Mouse (Mus musculus) neural tube, embryonic 12.5 days (tissue): ENCODE measurements at regions not wholly inside any gene's neighbourhood (a gene's known extent, or its start where the extent isn't known, plus 50 kb on each side); places are given as distances from the start of the nearest gene placed in this dataset.

Experiments
- ATAC-seq: fragments of 200-750 bp; cut with Nextera tagmentation; 2 replicates; pipeline ENCODE4 v1.8.0; 2017; ENCODE audit warnings: low read depth, mild to moderate bottlenecking, moderate TSS enrichment, moderate library complexity; ENCODE audit not compliant: low FRiP score
- H3K27ac ChIP-seq: fragments of 300-500 bp; sonication (generic); 2 replicates; pipeline ENCODE4 v1.5.1; 2016
- H3K27me3 ChIP-seq: fragments of 300-500 bp; sonication (generic); replicated peaks from 2 replicates; pipeline ENCODE4 v1.6.1; 2016; ENCODE audit warnings: mild to moderate bottlenecking
- H3K36me3 ChIP-seq: fragments of 300-500 bp; sonication (generic); 2 replicates; pipeline ENCODE4 v1.6.1; 2016; ENCODE audit warnings: mild to moderate bottlenecking
- H3K4me1 ChIP-seq: fragments of 300-500 bp; sonication (generic); 2 replicates; pipeline ENCODE4 v1.6.1; 2016
- H3K4me2 ChIP-seq: fragments of 300-500 bp; sonication (generic); replicated peaks from 2 replicates; pipeline ENCODE4 v1.6.1; 2016; ENCODE audit warnings: mild to moderate bottlenecking
- H3K4me3 ChIP-seq: fragments of 300-500 bp; sonication (generic); 2 replicates; pipeline ENCODE4 v1.5.1; 2016
- H3K9ac ChIP-seq: fragments of 300-500 bp; sonication (generic); 2 replicates; pipeline ENCODE4 v1.6.1; 2016; ENCODE audit warnings: mild to moderate bottlenecking
- H3K9me3 ChIP-seq: fragments of 300-500 bp; sonication (generic); 2 replicates; pipeline ENCODE4 v1.6.1; 2016; ENCODE audit warnings: mild to moderate bottlenecking
- WGBS: fragments of 180-500 bp; shearing (Covaris S2); methylation state at CpG from one replicate; pipeline ENCODE4 v1.1.7; 2016; 5-methylcytosine and 5-hydroxymethylcytosine counted together

DNA sequence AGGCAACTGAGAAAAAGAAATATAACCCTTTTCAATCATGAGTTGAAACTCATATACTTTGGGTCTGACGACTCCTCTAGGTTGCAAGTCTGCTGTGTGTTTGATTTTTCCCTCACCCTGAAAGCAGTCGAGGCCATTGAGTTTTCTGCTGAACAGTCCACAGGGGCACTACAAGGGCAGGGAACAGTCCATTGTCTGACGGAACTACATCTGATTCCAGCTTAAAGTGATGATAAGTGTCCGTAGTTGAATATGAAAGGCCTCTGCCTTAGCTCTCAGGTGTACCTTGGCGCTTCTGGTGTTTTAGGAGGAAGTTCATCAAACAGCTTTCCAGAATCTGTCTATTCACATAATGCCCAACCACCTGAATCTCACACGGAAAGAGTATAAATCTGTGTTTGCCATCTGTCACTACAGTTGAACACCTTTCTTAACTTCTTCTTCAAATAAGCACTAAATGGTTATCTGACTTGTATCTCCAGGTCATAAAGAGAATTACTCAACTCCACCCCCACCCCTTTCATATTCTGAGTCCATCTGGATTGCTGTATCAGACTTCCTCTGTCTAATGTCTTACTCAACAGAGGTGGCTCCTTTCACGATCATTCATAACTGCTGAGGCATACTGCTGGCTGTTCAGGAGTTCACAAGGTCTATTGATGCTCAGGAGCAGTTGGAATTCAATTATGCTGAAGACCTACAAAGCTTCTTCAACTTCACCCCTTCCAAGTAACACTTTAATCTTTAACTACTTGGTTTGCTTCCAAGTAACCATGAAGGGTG, 527.6 kb upstream of the Pou3f3 start:
- ATAC-seq, result no peak
- Histone ChIP-seq H3K27ac (no peak overlapping the region), H3K27me3 (no peaks in the 10 kb centered on the region), H3K4me2 (no peak overlapping the region), H3K36me3 (no peaks in the 10 kb centered on the region), H3K4me3 (no peak overlapping the region), H3K4me1 (no peaks in the 10 kb centered on the region), H3K9ac (no peak overlapping the region), H3K9me3 (no peaks in the 10 kb centered on the region)
- WGBS, result 89% methylated on average over 7 of the region's 7 CpGs

DNA sequence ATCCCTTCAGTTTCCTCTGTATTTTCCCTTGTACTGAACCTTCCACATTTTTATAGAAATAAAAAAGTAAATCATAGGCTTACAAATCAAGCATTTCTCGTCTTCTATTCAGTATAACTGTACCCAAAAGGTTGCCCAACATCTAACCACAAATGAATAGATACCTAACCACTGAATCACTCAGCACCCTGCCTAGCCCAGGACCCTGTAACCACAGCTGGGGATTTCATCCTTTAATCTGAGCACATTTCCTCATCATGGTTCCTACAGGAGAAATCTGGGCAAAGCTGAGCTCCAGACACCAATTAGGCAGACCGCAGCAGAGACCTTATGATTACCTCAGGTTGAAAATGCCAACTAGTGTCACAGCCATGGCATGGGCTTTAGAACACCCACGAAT, 526.1 kb upstream of the Pou3f3 start:
- ATAC-seq, result no peak
- Histone ChIP-seq H3K27me3 (no peaks in the 10 kb centered on the region), H3K4me1 (no peaks in the 10 kb centered on the region), H3K4me3 (no peak overlapping the region), H3K36me3 (no peaks in the 10 kb centered on the region), H3K9ac (no peak overlapping the region), H3K27ac (no peak overlapping the region), H3K4me2 (no peak overlapping the region), H3K9me3 (no peaks in the 10 kb centered on the region)
- 93% methylated on average over 3 of the region's 3 CpGs for WGBS

DNA sequence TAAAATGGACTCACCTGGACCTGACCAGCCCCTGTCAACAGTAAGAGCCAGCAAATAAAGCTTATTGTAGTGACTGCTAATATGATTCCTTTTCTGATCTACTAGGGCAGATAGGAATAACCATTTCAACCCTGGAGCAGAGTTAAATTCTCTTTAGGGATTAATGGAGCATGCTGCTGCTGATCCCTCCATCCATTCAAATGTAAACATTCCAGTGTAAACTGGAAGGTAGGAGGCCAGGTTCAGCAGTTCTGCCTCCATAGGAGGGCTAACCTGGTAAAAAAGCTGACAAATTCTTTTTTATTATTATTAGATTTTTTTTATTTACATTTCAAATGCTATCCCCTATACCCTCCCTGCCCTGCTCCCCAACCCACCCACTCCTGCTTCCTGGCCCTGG, 509.3 kb upstream of the Pou3f3 start:
- Histone ChIP-seq H3K9me3 (no peaks in the 10 kb centered on the region), H3K4me3 (no peak overlapping the region), H3K27ac (no peak overlapping the region), H3K9ac (no peak overlapping the region), H3K4me2 (no peak overlapping the region), H3K4me1 (no peaks in the 10 kb centered on the region), H3K27me3 (no peaks in the 10 kb centered on the region), H3K36me3 (no peaks in the 10 kb centered on the region)
- ATAC-seq, result no peak

DNA sequence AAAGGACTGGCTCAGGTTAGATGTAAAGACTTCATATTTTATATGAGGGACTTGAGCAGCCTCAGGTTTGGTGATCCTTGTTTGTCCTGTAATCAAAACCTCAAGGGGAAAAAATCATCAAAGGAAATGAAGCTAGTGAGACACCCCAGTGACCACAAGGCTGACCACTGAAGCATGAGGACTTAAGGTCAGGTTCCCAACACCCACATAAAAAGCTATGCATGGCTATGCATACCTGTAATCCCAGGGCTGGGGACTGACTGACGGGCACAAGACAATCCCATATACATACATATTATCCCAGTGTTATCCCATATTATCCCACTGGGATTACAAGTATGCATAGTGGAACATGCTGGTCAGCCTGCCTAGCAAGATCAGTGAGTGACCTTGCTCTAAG, 467.5 kb upstream of the Pou3f3 start:
- no peak for ATAC-seq
- Histone ChIP-seq H3K9ac (no peak overlapping the region), H3K4me2 (no peak overlapping the region), H3K4me3 (no peak overlapping the region), H3K9me3 (no peaks in the 10 kb centered on the region), H3K4me1 (peaks cover under 1% of the 10 kb centered on the region; the same call in 1 of the 2 replicates), H3K27ac (no peak overlapping the region), H3K27me3 (no peaks in the 10 kb centered on the region), H3K36me3 (no peaks in the 10 kb centered on the region)
- WGBS, result 79% methylated on average over 1 of the region's 1 CpGs

DNA sequence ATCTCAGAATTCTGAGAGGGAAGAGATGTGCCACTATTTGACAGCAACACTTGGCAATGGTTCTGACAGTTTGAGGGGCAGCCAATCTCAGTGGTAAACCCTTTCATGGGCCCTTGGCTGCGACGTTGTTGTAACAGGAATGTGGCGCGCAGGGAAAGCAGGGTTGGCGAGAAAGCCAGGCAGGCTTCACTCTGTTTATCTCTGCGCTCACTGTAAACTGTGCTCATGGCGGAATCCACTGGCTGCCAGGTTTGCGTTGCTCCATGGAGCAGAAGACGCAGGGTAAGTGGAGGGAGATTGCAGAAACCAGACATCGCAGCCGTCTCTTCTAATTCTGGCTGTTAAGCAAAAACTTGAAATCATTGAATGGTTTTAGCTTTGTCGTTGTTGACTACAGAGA, 465.9 kb upstream of the Pou3f3 start:
- Histone ChIP-seq H3K27me3 (no peaks in the 10 kb centered on the region), H3K36me3 (no peaks in the 10 kb centered on the region), H3K4me2 (no peak overlapping the region), H3K4me3 (no peak overlapping the region), H3K4me1 (peaks cover 4% of the 10 kb centered on the region), H3K9me3 (no peaks in the 10 kb centered on the region), H3K27ac (no peak overlapping the region), H3K9ac (no peak overlapping the region)
- no peak for ATAC-seq
- WGBS, result 86% methylated on average over 12 of the region's 12 CpGs

DNA sequence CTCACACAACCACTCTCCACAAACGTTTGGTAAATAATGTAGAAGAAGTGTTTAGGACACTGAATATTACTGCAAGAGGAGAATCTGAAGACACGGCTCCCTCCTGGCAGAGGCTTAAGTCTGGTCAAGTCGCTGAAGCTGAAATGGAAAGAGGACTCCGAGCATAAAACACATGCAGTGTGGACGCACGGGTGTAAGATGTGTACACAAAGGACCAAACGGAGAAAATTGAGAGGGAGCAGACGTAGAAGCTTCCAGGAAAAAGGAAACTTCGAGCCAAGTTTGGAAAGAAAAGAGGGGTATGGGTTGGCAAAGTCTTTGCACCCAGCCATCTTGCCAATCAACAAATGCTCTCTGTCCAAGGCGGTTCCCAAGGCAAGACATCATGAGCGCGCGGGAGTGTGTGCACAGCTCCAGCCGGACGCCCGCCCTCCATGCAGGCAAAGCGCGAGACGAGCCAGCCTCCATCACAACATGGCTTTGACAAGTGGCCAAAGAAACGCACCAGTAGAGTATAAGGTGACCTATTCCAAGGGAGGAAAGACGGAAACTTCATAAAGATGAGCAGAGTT, 465.0 kb upstream of the Pou3f3 start:
- Histone ChIP-seq H3K27me3 (no peaks in the 10 kb centered on the region), H3K9ac (no peak overlapping the region), H3K4me3 (no peak overlapping the region), H3K4me1 (peaks cover 4% of the 10 kb centered on the region), H3K36me3 (no peaks in the 10 kb centered on the region), H3K4me2 (no peak overlapping the region), H3K27ac (no peak overlapping the region), H3K9me3 (no peaks in the 10 kb centered on the region)
- 94% methylated on average over 21 of the region's 21 CpGs for WGBS
- no peak for ATAC-seq

DNA sequence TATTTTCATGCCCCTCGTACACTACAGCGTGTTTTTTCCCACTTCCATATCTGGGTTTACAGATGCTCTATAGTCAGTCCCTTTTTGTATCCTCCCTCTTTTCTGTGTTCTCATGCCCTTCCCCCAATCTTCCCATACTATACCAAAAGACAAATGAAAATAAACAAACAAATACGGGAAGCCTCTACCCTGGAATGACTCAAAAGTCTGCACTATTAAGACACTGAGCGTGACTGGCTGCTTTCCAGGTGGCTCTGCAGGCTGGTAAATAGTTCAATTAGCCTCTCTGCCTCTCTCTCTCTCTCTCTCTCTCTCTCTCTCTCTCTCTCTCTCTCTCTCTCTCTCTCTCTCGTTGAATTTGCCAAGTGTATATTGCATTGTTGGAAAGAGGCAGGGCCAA, 464.5 kb upstream of the Pou3f3 start:
- Histone ChIP-seq H3K27ac (no peak overlapping the region), H3K4me3 (no peak overlapping the region)
- ATAC-seq, result no peak

DNA sequence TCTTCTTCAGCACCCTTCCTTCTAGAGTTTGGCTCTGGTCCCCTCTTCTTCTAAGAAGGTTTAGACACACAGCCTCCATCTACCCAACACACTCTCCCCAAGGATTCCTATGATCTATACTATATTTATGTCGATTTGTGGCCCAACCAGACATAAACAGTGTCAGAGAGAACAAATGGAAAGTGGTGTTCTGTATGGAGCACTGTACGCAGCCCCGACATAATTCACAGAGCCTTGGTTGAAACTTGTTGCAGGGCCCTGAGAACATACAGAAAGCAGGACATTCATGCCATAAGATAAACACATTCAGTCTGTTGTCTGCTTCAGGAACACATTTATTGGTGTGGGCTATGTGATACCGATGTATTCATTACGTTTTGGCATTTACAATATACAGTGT, 463.7 kb upstream of the Pou3f3 start:
- no peak for ATAC-seq
- H3K27ac ChIP-seq, result no peak overlapping the region
- no peak overlapping the region for H3K9ac ChIP-seq
- WGBS, result 92% methylated on average over 5 of the region's 5 CpGs
- peaks cover 4% of the 10 kb centered on the region for H3K4me1 ChIP-seq
- H3K9me3 ChIP-seq, result no peaks in the 10 kb centered on the region
- no peak overlapping the region for H3K4me3 ChIP-seq
- no peak overlapping the region for H3K4me2 ChIP-seq
- H3K36me3 ChIP-seq, result no peaks in the 10 kb centered on the region
- H3K27me3 ChIP-seq, result no peaks in the 10 kb centered on the region

More for the DNA sequence above, 464.5 kb upstream of the Pou3f3 start:
- Histone ChIP-seq H3K27me3 (no peaks in the 10 kb centered on the region), H3K4me2 (no peak overlapping the region), H3K36me3 (no peaks in the 10 kb centered on the region), H3K9ac (no peak overlapping the region), H3K4me1 (peaks cover 4% of the 10 kb centered on the region), H3K9me3 (no peaks in the 10 kb centered on the region)
- 66% methylated on average over 5 of the region's 5 CpGs for whole genome bisulfite sequencing

DNA sequence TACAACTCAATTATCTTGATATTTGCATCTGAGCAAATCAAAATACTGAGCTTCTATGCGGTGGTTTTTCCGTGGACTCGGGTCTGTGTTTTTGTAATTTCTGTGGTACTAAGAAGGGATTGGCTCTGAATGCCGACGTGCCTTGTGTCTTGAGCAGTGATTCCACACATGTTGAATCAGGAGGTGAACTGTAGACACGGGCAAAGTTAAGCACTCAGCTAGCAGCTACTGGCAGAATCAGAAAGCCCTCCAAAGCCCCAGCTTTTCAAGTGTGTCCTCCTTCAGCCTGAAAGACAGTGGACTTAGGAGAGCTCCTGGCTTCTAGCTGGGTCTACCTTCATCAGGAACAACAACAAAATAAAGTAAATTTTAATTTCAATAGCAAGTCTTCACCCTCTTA, 462.9 kb upstream of the Pou3f3 start:
- ATAC-seq, result no peak
- Histone ChIP-seq H3K4me2 (no peak overlapping the region), H3K4me1 (peaks cover 4% of the 10 kb centered on the region), H3K9me3 (no peaks in the 10 kb centered on the region), H3K27me3 (no peaks in the 10 kb centered on the region), H3K27ac (no peak overlapping the region), H3K9ac (no peak overlapping the region), H3K36me3 (no peaks in the 10 kb centered on the region), H3K4me3 (no peak overlapping the region)
- WGBS, result 87% methylated on average over 6 of the region's 6 CpGs

DNA sequence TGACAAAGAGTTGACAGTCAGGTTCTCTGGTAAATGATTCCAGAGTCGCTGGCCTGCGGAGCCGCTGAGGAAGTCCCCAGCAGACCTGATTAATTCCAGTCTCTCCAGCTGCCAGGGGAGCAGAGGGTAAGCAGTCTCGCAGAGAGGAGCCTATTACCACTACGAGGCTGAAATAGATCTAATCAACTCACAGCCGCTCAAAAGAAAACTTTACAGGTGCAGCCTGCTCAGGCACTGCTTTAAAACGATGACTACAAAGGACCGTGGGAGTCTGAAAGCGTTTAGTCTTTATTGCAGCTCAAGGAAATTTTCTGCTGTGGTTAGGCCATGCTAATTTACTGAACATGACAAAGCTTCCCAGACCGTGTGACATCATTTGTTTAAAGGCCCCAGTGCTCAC, 462.3 kb upstream of the Pou3f3 start:
- no peak overlapping the region for H3K4me3 ChIP-seq
- no peaks in the 10 kb centered on the region for H3K36me3 ChIP-seq
- H3K27ac ChIP-seq, result no peak overlapping the region
- H3K9ac ChIP-seq, result no peak overlapping the region
- H3K27me3 ChIP-seq, result no peaks in the 10 kb centered on the region
- H3K4me1 ChIP-seq, result peaks cover 4% of the 10 kb centered on the region
- WGBS, result 11% methylated on average over 10 of the region's 10 CpGs
- no peak overlapping the region; the same call in 1 of the 2 replicates for H3K4me2 ChIP-seq
- peak; percentile 70 for ATAC-seq
- no peaks in the 10 kb centered on the region for H3K9me3 ChIP-seq

DNA sequence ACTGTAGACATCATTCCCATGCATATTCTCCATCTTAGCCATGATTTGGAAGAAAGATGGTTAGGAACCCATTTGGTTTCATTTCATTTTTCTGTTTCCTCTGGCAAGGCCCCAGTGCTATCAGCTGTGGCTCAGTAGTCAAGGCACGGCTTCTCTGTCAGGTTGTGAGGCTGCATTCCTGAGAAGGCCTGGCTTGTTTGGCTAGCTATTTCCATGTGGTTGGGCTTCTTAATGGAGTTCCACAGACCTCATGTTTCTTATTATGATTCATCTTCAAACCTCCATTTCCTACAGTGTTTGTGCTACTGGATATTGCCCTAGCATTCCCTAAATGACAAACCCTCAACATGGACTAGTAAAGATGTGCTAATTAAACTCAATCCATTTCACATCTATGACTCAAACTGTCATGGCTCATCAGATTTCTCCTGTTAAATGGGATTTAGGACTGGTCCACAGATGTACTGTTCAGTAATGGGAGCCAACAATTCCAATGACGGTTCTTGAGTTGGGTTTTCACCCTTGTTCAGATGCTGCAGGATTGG, 459.0 kb upstream of the Pou3f3 start:
- H3K27ac ChIP-seq, result no peak overlapping the region
- 91% methylated on average over 2 of the region's 2 CpGs for WGBS
- H3K9me3 ChIP-seq, result no peaks in the 10 kb centered on the region
- no peaks in the 10 kb centered on the region for H3K36me3 ChIP-seq
- no peak overlapping the region for H3K4me2 ChIP-seq
- no peak for ATAC-seq
- H3K4me3 ChIP-seq, result no peak overlapping the region
- H3K4me1 ChIP-seq, result peaks cover 10% of the 10 kb centered on the region
- H3K9ac ChIP-seq, result no peak overlapping the region
- H3K27me3 ChIP-seq, result no peaks in the 10 kb centered on the region

DNA sequence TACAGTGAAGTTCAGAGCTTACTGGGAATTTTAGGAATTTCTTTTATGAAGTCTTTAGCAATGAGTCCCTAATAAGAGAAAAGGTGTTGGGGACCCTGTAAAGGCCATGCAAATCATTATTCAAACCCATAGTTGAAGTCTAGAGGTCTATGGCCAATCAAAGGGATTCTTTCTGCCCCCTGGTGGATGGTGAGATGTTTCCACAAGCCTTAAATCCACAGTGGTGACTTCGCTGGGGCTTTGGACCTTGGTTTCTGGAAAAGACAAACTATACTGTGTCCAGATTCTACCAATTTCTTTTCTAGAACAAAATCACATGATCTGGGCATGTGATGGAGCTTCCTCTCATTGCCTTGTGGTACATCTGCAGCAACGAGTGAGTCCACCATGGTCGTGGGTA, 457.2 kb upstream of the Pou3f3 start:
- Histone ChIP-seq H3K4me2 (no peak overlapping the region), H3K36me3 (no peaks in the 10 kb centered on the region), H3K9me3 (no peaks in the 10 kb centered on the region), H3K27ac (no peak overlapping the region), H3K27me3 (no peaks in the 10 kb centered on the region), H3K4me3 (no peak overlapping the region), H3K9ac (no peak overlapping the region), H3K4me1 (peaks cover 23% of the 10 kb centered on the region)
- WGBS, result 91% methylated on average over 3 of the region's 3 CpGs
- ATAC-seq, result no peak

DNA sequence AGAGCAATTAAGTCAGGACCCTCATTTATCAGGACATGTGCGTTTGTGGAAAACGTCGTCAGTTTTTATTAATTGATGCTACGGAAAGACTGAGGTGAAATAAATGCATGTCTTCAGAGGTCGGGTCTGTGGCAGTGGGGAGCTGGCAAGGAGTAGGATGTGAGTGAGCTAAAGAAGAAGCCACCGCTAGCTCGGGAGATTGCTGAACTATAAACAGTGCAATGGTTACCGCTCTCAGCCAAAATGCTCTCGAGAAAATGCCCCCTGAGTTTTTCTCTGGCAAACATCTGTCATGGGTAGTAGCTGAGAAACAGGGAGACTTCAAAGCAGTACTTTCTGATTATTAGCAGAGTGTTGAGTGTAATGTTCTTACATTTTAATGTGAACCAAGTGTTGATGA, 454.4 kb upstream of the Pou3f3 start:
- Histone ChIP-seq H3K27me3 (no peaks in the 10 kb centered on the region), H3K36me3 (no peaks in the 10 kb centered on the region), H3K4me3 (no peak overlapping the region), H3K9ac (no peak overlapping the region), H3K4me1 (peaks cover 28% of the 10 kb centered on the region), H3K27ac (no peak overlapping the region), H3K9me3 (no peaks in the 10 kb centered on the region), H3K4me2 (no peak overlapping the region)
- WGBS, result 58% methylated on average over 9 of the region's 9 CpGs
- ATAC-seq, result no peak
